Mouse (Mus musculus): ENCODE data around the gene 1700067K01Rik. TPM values are rescaled to one million over a fixed set of nuclear protein-coding genes. Genes with fewer than 3 reads are reported as not detected.
"Not testable (repeated sequence)": the region's sequence is repeated elsewhere in the genome, so short reads cannot be mapped to it uniquely, and the experiment has no call there.

1700067K01Rik gene
- polyA plus RNA-seq, 1 experiment from 2014 or later = 0.68 TPM

DNA sequence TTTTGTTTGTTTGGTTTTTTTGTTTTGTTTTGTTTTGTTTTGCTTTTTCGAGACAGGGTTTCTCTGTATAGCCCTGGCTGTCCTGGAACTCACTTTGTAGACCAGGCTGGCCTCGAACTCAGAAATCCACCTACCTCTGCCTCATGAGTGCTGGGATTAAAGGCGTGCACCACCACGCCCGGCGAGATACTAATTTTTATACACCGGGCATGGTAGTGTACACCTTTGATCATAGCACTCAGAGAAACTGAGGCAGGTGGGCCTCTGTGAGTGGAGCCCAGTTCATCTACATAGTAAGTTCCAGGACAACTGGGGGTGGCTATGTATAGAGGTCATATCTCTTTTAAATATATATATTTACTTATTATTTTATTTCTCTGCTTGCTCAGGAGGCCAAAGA lies 4.2 kb downstream of the 1700067K01Rik start:
- H3K9me3 ChIP-seq (replicated peaks); H3K4me3 ChIP-seq; H3K27ac ChIP-seq (replicated peaks); DNase-seq (ENCODE audit: low spot score): not testable (repeated sequence)
- H3K36me3 ChIP-seq = peaks cover 18% of the 10 kb centered on the region
- peaks cover 51% of the 10 kb centered on the region for H3K27me3 ChIP-seq (ENCODE audit: low read depth, poor library complexity, severe bottlenecking)
- 93% methylated on average over 7 of the region's 7 CpGs for WGBS
- peaks cover 44% of the 10 kb centered on the region for H3K4me1 ChIP-seq

DNA sequence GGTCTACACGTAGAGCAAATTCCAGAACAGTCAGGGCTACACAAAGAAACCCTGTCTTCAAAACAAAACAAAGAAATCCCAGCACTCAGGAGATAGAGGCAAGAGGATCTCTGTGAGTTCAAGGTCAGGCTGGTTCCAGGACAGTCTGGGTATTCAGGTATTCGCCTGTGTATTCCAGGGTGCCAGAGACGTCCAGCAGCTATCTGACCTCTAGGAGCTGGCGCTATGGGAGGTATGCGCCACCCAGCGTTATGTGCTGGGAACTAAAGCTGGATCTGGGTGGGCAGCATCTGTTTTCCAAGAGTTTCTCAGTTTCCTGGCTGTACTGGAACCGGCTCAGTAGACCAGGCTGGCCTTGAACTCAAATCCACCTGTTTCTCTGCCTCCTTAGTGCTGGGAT lies 7.1 kb downstream of the 1700067K01Rik start:
- Histone ChIP-seq H3K27ac (replicated peaks) (no peak overlapping the region), H3K36me3 (no peaks in the 10 kb centered on the region), H3K9me3 (replicated peaks) (no peaks in the 10 kb centered on the region), H3K4me1 (peaks cover 55% of the 10 kb centered on the region), H3K27me3 (ENCODE audit: low read depth, poor library complexity, severe bottlenecking) (peaks cover 51% of the 10 kb centered on the region), H3K4me3 (no peak overlapping the region)
- 34% methylated on average over 7 of the region's 7 CpGs for WGBS
- no peak for DNase-seq (ENCODE audit: low spot score)

DNA sequence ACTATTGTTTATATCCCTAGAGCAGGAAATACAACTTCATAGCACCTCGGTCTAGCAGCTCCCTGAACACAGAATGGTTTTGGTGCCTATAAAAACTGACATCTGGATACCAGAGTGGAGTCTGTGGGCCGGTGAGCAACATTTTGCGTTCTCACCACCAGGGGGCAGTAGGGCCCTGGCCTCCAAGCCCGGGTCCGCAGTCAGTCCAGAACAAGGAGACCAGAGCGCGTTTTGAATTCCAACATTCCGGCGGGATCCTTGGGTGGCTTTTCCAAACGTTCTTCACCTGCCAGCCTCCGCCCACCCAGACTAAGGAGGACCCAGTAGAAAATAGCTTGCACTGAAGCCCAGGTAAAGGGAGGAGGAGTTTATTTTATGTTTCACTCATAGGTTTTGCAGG lies 8.6 kb downstream of the 1700067K01Rik start:
- Histone ChIP-seq H3K9me3 (replicated peaks) (no peaks in the 10 kb centered on the region), H3K4me1 (peaks cover 42% of the 10 kb centered on the region), H3K27me3 (ENCODE audit: low read depth, poor library complexity, severe bottlenecking) (peaks cover 55% of the 10 kb centered on the region), H3K27ac (replicated peaks) (no peak overlapping the region), H3K36me3 (no peaks in the 10 kb centered on the region), H3K4me3 (peak overlapping the region; percentile 67)
- peak; percentile 89 for DNase-seq (ENCODE audit: low spot score)
- WGBS = 3% methylated on average over 11 of the region's 11 CpGs

DNA sequence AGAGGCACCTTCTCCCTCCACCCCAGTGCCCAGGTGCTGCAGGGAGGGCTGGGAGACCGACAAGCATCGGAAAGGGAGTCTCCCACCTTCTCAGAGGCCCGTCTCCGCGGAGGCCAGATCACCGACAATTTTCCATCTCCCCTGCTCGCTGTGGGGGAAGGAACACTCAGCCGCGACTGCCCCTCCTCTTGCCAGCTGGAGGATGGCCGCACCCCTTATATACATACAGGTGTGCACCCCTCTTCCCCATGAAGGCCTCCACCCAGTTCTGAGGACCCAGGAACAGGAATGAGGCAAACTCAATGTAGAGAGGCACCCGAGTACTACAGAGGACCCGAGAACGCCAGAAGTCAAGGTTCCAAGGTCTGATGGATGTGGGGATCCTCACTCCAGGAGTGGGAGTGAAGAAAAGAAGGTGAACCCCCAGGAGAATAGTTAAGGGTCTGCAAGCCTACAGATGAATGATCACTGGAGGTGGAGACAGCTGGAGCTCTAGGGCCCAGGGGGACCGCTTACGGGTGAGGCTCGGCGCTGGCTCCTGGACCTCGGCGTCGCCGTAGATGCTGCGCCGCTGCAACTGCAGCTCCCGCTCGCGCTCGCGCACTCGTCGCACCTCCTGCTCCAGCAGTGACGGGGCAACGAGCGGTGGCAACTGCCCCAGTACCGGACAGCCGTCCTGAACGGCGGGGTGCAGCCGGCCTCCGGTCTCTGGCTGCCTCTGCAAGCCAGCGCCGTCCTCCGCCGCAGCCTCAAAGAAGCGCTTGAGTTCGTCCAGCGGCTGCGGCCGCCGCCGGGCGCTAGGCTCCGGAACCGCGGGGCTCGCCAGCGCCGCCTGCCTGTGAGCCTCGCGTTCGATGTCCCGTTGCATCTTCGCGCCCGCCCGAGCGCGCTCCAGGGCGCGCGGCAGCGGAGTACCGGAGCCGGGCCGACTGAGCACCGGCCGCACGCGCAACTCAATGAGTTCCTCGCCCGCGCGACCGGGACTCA lies 9.6 kb downstream of the 1700067K01Rik start:
- no peaks in the 10 kb centered on the region for H3K36me3 ChIP-seq
- H3K27ac ChIP-seq (replicated peaks) = peak overlapping the region; percentile 72
- no peaks in the 10 kb centered on the region for H3K9me3 ChIP-seq (replicated peaks)
- peak; percentile 83 for DNase-seq (ENCODE audit: low spot score)
- H3K4me3 ChIP-seq = peak overlapping the region; percentile 67
- peaks cover 38% of the 10 kb centered on the region for H3K4me1 ChIP-seq
- H3K27me3 ChIP-seq (ENCODE audit: low read depth, poor library complexity, severe bottlenecking) = peaks cover 60% of the 10 kb centered on the region
- WGBS = 2% methylated on average over 83 of the region's 83 CpGs

DNA sequence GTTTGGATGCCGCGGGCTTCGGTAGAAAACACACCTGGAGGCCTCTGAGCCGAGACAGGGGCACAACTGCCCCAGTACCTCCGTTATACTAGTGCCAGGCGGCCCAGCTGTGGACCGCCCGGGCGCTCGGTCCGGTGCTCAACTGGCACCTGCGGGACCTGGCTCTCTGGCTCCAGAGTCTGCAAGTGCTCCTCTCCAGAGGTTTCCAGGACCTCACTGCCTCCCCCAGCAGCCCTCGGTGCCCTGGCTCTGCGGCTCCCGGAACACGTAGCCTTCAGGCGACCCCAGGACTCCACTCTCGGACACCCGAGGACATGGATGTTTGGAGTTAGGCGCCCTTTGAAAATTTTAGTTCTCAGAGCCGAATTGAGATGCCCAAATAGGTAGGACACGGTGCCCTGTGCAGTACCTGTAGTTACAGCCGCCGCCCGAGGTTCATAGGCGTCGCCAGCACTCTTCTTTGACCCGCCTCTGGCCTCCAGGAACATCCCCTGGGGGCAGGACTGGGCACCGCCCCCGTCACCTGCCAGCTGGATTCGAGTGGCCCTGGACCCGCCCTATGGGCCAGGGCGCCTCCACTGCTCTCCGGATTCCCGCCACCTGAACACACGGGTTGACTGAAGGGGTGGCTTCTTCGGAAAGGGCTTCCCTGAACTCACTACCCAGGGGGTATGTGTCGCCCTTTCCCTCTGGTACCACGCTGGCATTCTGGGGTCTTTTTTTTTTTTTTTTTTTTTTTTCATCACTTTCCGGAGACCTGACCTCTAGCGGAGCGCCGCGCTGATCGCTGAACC lies 10.6 kb downstream of the 1700067K01Rik start, which contains the start of gene 2210011C24Rik:
Gene 2210011C24Rik, minus strand, starts transcription at position 467 of the 794 bp plus-strand sequence.
- Histone ChIP-seq H3K36me3 (no peaks in the 10 kb centered on the region), H3K4me3 (peak within 1 kb of the TSS; percentile 67), H3K27me3 (ENCODE audit: low read depth, poor library complexity, severe bottlenecking) (peaks cover 60% of the 10 kb centered on the region), H3K4me1 (peaks cover 38% of the 10 kb centered on the region), H3K9me3 (replicated peaks) (no peaks in the 10 kb centered on the region), H3K27ac (replicated peaks) (peak within 1 kb of the TSS; percentile 72)
- 1% methylated on average over 45 of the region's 45 CpGs for WGBS
- no peak for DNase-seq (ENCODE audit: low spot score)

DNA sequence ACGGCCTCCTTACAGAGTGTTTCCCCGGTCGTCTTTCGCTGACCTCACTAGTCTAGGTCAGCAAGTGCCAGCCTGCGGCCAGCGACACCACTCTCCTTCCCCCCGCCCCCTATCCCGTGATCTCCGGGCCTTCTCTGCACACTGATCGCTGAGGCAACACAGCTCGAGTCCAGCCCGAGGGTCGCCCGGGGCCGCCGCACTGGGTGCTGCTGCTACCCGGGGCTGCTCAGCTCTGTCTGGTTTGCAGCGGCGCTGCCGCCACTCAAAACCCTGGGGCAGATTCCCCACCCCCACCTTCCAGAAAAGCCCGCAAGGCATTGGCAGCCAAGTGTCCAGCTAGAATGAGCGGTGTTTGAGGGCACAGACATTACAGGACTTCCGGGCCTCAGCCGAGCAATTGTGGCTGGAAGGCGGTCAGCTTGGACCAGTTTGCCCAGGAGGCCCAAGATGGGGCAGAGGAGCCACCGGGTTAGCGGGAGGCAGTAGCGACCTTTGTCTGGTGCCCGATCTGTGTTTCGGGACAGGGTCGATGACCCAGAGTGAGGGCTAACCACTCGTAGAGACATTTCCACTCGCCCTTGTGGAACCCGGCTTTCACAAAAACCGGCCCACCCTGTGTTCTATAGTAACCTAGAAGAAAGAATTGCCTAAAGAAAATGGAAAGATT lies 11.3 kb downstream of the 1700067K01Rik start:
- peak overlapping the region; percentile 67 for H3K4me3 ChIP-seq

DNA sequence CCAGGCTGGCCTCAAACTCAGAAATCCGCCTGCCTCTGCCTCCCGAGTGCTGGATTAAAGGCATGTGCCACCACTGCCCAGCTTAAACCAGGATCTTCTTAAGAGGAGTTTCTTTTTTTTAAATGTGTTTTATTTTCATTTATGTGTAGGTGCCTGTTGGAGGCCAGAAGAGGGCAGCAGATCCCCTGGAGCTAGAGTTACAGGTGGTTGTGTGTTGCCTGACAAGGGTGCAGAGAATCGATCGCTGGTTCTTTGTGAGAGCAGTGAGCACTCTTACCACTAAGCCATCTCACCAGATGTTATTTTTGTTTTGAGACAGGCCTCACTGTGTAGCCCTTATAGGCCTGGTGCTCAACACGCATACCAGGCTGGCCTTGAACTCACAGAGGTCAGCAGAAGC lies 14.5 kb downstream of the 1700067K01Rik start:
- Histone ChIP-seq H3K4me3 (no peak overlapping the region), H3K27ac (replicated peaks) (no peak overlapping the region), H3K36me3 (no peaks in the 10 kb centered on the region), H3K4me1 (peaks cover 26% of the 10 kb centered on the region), H3K27me3 (ENCODE audit: low read depth, poor library complexity, severe bottlenecking) (peaks cover 71% of the 10 kb centered on the region), H3K9me3 (replicated peaks) (no peaks in the 10 kb centered on the region)
- WGBS = 97% methylated on average over 5 of the region's 5 CpGs
- no peak for DNase-seq (ENCODE audit: low spot score)

More for the DNA sequence above, 11.3 kb downstream of the 1700067K01Rik start:
- no peaks in the 10 kb centered on the region for H3K36me3 ChIP-seq
- peaks cover 38% of the 10 kb centered on the region for H3K4me1 ChIP-seq
- no peaks in the 10 kb centered on the region for H3K9me3 ChIP-seq (replicated peaks)
- DNase-seq (ENCODE audit: low spot score) = peak; percentile 63
- peaks cover 64% of the 10 kb centered on the region for H3K27me3 ChIP-seq (ENCODE audit: low read depth, poor library complexity, severe bottlenecking)
- 3% methylated on average over 35 of the region's 35 CpGs for WGBS
- H3K27ac ChIP-seq (replicated peaks) = no peak overlapping the region; the same call in 1 of the 2 replicates

DNA sequence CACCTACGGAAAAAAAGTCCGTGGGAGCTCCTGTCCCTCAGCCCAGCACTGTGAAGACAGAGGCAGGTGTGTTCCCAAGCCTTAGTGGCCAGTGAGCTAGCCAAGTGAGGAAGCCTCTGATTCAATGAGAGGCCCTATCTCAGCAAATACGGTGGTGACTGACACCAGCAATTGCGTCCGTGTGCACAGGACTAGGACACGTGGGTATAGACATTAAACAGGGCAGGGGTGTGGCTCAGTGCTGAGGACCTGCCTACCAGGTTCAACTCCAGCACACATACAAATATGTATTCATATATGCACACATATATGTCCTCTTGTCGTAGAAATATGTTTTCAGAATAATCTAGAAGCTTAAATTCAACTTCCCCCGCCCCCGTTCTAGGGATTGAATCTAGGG lies 18.4 kb downstream of the 1700067K01Rik start:
- DNase-seq (ENCODE audit: low spot score) = no peak
- Histone ChIP-seq H3K36me3 (no peaks in the 10 kb centered on the region), H3K4me3 (no peak overlapping the region), H3K27me3 (ENCODE audit: low read depth, poor library complexity, severe bottlenecking) (peaks cover 57% of the 10 kb centered on the region), H3K4me1 (peaks cover 28% of the 10 kb centered on the region), H3K27ac (replicated peaks) (no peak overlapping the region), H3K9me3 (replicated peaks) (no peaks in the 10 kb centered on the region)
- WGBS = 91% methylated on average over 9 of the region's 9 CpGs

DNA sequence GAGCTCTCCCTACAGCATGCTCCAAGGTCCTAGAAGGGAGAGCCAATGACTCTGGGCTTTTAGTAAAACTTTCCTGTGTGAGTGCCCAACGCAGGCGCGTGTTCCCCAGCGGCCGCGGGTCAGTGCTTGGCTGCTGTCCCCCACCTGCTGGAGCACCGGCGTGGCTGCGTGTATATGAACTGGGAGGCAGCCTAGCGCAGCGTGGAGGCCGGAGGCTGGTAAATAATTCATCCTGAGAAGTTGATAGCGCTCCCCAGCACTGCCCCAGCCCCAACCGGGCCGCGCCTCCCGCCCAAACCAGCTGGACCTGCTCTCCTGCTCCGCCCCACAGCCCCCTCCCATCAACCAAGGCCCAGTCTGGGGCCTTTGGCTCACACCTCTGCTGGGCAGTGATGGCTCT lies 19.8 kb downstream of the 1700067K01Rik start, which contains the start of gene Palm3:
Gene Palm3, plus strand, starts transcription at position 376 of the 400 bp plus-strand sequence.
- H3K27me3 ChIP-seq (ENCODE audit: low read depth, poor library complexity, severe bottlenecking) = peaks cover 64% of the 10 kb centered on the region
- 3% methylated on average over 18 of the region's 18 CpGs for WGBS
- no peaks in the 10 kb centered on the region for H3K9me3 ChIP-seq (replicated peaks)
- DNase-seq (ENCODE audit: low spot score) = no peak
- H3K27ac ChIP-seq (replicated peaks) = peak within 1 kb of the TSS; percentile 75
- H3K4me1 ChIP-seq = peaks cover 36% of the 10 kb centered on the region
- peak within 1 kb of the TSS; percentile 21 for H3K4me3 ChIP-seq
- H3K36me3 ChIP-seq = no peaks in the 10 kb centered on the region

DNA sequence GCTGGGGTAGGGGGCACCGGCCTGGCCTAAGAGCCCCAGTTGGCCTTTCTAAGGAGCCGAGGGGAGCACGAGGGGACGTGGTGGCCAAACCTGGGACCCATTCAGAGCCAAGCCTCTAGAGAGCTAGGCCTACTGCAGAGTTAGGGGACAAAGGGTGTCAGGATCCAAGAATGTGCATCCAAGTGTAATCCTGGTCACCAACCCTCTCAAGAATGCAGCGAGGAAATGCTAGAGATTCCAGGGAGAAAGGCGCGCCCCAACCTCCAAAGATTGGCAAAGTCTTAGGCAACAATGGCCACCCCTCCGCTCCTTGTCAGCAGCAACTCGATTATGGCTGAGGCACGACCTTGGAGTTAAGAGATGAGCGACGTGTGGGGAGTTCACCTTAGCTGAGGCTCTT lies 20.3 kb downstream of the 1700067K01Rik start:
- H3K27me3 ChIP-seq (ENCODE audit: low read depth, poor library complexity, severe bottlenecking) = peaks cover 68% of the 10 kb centered on the region
- WGBS = 44% methylated on average over 12 of the region's 12 CpGs
- H3K4me3 ChIP-seq = peak overlapping the region; percentile 21
- peaks cover 41% of the 10 kb centered on the region for H3K4me1 ChIP-seq
- no peak for DNase-seq (ENCODE audit: low spot score)
- no peaks in the 10 kb centered on the region for H3K36me3 ChIP-seq
- H3K27ac ChIP-seq (replicated peaks) = peak overlapping the region; percentile 75
- H3K9me3 ChIP-seq (replicated peaks) = no peaks in the 10 kb centered on the region

DNA sequence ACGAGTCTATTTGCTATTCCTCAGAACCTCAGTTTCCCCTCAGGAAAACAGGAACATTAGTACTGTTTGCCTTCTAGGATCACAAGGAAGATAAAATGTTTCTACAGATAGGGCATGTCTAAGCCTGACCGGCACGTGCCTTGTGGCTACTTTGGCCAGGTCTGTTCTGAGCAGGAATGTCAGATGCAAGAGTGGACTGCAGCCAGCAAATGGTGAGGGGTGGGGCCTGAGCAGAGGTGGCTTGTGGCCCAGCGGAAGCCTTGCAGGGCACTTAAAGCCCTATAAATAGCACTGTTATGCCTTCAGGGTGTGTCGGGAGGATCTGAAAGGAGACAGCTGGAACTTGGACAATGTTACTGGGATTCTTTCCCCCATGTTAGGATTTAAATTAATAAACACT lies 21.8 kb downstream of the 1700067K01Rik start:
- H3K4me1 ChIP-seq = peaks cover 45% of the 10 kb centered on the region
- H3K27ac ChIP-seq (replicated peaks) = no peak overlapping the region

DNA sequence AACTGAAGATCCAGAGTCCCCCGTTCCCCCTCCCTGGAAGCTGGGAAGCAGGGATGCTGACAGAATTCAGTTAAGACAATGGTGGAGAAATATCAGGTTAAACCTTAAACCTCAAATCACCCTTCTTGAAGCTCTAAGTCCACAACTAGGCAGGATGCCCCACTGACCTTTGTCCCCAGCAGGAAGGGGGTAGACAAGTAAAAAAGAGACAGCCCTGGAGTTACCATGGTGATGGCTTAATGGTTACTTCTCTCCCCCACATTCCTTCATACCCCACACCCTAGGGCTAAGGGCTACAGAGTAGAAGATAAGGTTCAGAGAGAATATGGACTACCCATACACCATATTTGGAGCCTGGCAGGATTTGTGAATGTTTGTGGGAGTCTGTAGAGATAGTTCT lies 22.3 kb downstream of the 1700067K01Rik start:
- no peak overlapping the region for H3K27ac ChIP-seq (replicated peaks)
- H3K27me3 ChIP-seq (ENCODE audit: low read depth, poor library complexity, severe bottlenecking) = peaks cover 85% of the 10 kb centered on the region
- 87% methylated on average over 1 of the region's 1 CpGs for WGBS
- no peaks in the 10 kb centered on the region for H3K36me3 ChIP-seq
- no peak overlapping the region for H3K4me3 ChIP-seq
- H3K9me3 ChIP-seq (replicated peaks) = no peaks in the 10 kb centered on the region
- DNase-seq (ENCODE audit: low spot score) = no peak
- peaks cover 45% of the 10 kb centered on the region for H3K4me1 ChIP-seq

More for the DNA sequence above, 21.8 kb downstream of the 1700067K01Rik start:
- DNase-seq (ENCODE audit: low spot score) = no peak
- no peaks in the 10 kb centered on the region for H3K9me3 ChIP-seq (replicated peaks)
- H3K36me3 ChIP-seq = no peaks in the 10 kb centered on the region
- 70% methylated on average over 5 of the region's 5 CpGs for WGBS
- peaks cover 80% of the 10 kb centered on the region for H3K27me3 ChIP-seq (ENCODE audit: low read depth, poor library complexity, severe bottlenecking)
- no peak overlapping the region for H3K4me3 ChIP-seq

All from midbrain, embryonic 10.5 days (tissue).